Mouse (Mus musculus) lung, postnatal 0 days (tissue): Measurements from ENCODE around the gene Gpatch8. TPM values are rescaled to one million over a fixed set of nuclear protein-coding genes. Genes with fewer than 3 reads are reported as not detected.

Experiments used
- ATAC-seq: fragments of 200-750 bp; cut with Nextera tagmentation; 2 replicates; pipeline ENCODE4 v1.8.0; 2017; ENCODE audit warnings: moderate library complexity
- DNase-seq: peaks from one replicate; pipeline ENCODE4 v3.0.0-alpha.2; 2016; ENCODE audit warnings: low spot score
- H3K27ac ChIP-seq: fragments of 300-500 bp; sonication (generic); 2 replicates; pipeline ENCODE4 v1.5.1; 2014; ENCODE audit warnings: antibody characterized with exemption, mild to moderate bottlenecking, low read length, mixed read lengths
- H3K27me3 ChIP-seq: fragments of 300-500 bp; sonication (generic); replicated peaks from 2 replicates; pipeline ENCODE4 v1.6.1; 2014; ENCODE audit warnings: low read length, mixed read lengths; ENCODE audit not compliant: insufficient read depth
- H3K36me3 ChIP-seq: fragments of 300-500 bp; sonication (generic); 2 replicates; pipeline ENCODE4 v1.6.1; 2014; ENCODE audit warnings: low read length, mixed read lengths; ENCODE audit not compliant: insufficient read depth
- H3K4me1 ChIP-seq: fragments of 300-500 bp; sonication (generic); 2 replicates; pipeline ENCODE4 v1.6.1; 2014; ENCODE audit warnings: antibody characterized with exemption, low read depth, low read length, mixed read lengths; ENCODE audit not compliant: insufficient read depth
- H3K4me2 ChIP-seq: fragments of 300-500 bp; sonication (generic); replicated peaks from 2 replicates; pipeline ENCODE4 v1.6.1; 2014; ENCODE audit warnings: low read depth, mild to moderate bottlenecking, low read length, moderate library complexity, mixed read lengths
- H3K4me3 ChIP-seq: fragments of 300-500 bp; sonication (generic); 2 replicates; pipeline ENCODE4 v1.5.1; 2014; ENCODE audit warnings: low read depth, low read length
- H3K9ac ChIP-seq: fragments of 300-500 bp; sonication (generic); replicated peaks from 2 replicates; pipeline ENCODE4 v1.6.1; 2014; ENCODE audit warnings: low read depth, mild to moderate bottlenecking
- H3K9me3 ChIP-seq: fragments of 300-500 bp; sonication (generic); 2 replicates; pipeline ENCODE4 v1.6.1; 2016; ENCODE audit warnings: low read length, mixed read lengths
- CTCF ChIP-seq: IDR thresholded peaks from 2 replicates; pipeline ENCODE4 v1.5.1; 2016; ENCODE audit warnings: antibody characterized with exemption, mild to moderate bottlenecking
- EP300 ChIP-seq: IDR thresholded peaks from 2 replicates; pipeline ENCODE4 v1.6.1; 2016; ENCODE audit warnings: antibody characterized with exemption, mild to moderate bottlenecking, control low read depth
- WGBS: fragments of 180-500 bp; shearing (Covaris S2); extraction: QIAGEN DNeasy Blood & Tissue Kit; methylation state at CpG from one replicate; pipeline ENCODE4 v1.1.7; 2014; 5-methylcytosine and 5-hydroxymethylcytosine counted together
- polyA plus RNA-seq: library from polyadenylated mRNA; unstranded; fragments of >200 nt; fragmentation: Nextera tagmentation; extraction: Ambion mirVana; gene quantifications from 2 replicates; pipeline ENCODE4 v1.2.1, GENCODE M21; 2015

Gpatch8 gene
- polyA plus RNA-seq, 1 experiment from 2014 or later = 25.3 TPM

DNA sequence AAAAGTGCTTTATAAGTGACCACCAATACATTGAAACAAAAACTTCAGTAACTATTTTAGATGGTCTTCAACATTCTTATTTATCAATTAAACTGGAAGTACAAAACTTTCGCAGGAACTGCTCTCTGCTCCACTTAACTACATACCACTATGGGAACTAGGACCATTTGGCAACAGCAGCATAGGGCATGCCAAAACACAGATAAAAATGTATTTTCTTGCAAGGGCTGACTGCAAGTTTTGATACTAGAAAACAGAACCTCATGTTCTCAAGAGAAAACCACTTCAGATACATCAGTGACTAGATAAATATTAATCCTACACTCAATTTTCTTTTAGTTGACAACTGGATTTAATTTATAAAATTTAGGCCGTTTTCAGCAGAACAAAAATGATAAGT is 22.1 kb downstream of the Gpatch8 start:
- H3K9me3 ChIP-seq = no peaks in the 10 kb centered on the region
- H3K4me3 ChIP-seq = no peak overlapping the region
- H3K4me1 ChIP-seq = no peaks in the 10 kb centered on the region
- DNase-seq (no peak), ATAC-seq (no peak)
- no peak overlapping the region for H3K9ac ChIP-seq
- H3K4me2 ChIP-seq = no peak overlapping the region
- no peaks in the 10 kb centered on the region for H3K27me3 ChIP-seq
- TF ChIP-seq CTCF (no peak), EP300 (no peak)
- H3K36me3 ChIP-seq = no peaks in the 10 kb centered on the region
- H3K27ac ChIP-seq = no peak overlapping the region
- WGBS = 66% methylated on average over 2 of the region's 2 CpGs

DNA sequence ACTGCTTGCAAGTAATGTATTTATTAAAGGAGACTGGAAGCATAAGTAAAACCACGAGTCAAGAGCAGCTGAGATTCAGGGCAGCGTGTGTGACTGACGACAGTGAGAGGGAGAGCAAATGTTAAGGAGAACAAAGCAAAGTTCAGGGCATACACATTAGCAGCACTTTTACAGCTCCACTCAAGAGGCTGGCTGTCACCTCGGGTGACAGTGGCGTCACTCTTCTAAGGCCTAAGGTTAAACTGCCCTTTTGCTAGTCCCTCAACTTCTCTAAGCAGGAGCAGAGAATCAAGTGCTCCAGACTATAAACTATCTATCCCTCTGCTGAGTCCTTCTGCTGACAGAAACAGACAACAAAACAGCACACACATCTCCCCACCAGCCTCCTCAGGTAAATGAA is 24.8 kb downstream of the Gpatch8 start:
- TF ChIP-seq CTCF (no peak), EP300 (no peak)

DNA sequence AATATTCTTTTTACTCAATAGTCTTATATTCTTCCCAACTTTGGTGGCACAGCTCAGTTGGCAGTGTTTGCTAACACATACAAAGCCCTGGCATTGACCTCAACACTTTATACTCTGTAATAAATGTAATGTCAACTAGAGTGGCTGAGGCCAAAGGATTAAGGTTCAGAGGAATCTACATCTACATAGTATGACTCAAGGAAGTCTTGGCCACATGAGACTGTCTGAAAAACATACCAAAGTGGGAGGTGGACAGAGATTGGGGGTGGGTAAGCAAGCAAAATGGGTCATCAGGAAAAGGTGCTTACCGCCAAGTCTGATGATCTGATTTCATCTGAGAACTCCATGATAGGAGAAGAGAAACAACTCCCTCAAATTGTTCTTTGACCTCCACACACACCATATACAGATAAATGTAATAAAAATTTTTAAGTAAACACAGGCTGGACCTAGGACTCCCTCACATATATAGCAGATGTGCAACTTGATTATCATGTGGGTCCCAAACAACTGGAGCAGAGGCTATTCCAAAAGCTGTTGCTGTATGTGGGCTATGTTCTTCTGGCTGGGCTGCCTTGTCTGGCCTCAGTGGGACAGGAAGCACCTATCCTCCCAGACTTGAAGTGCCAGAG is 41.3 kb downstream of the Gpatch8 start:
- ATAC-seq (no peak), DNase-seq (no peak)
- WGBS = 93% methylated on average over 1 of the region's 1 CpGs
- H3K4me2 ChIP-seq = no peak overlapping the region
- H3K27ac ChIP-seq = no peak overlapping the region
- TF ChIP-seq CTCF = no peak
- no peak for TF ChIP-seq EP300
- H3K9ac ChIP-seq = no peak overlapping the region
- H3K36me3 ChIP-seq = no peaks in the 10 kb centered on the region
- H3K4me1 ChIP-seq = no peaks in the 10 kb centered on the region
- H3K27me3 ChIP-seq = no peaks in the 10 kb centered on the region
- no peak overlapping the region for H3K4me3 ChIP-seq
- H3K9me3 ChIP-seq = no peaks in the 10 kb centered on the region

More for the DNA sequence above, 24.8 kb downstream of the Gpatch8 start:
- no peak overlapping the region for H3K4me3 ChIP-seq
- H3K4me1 ChIP-seq = no peaks in the 10 kb centered on the region
- H3K4me2 ChIP-seq = no peak overlapping the region
- DNase-seq (peak; percentile 22), ATAC-seq (no peak)
- H3K27me3 ChIP-seq = no peaks in the 10 kb centered on the region
- H3K9ac ChIP-seq = no peak overlapping the region
- no peaks in the 10 kb centered on the region for H3K9me3 ChIP-seq
- WGBS = 42% methylated on average over 5 of the region's 5 CpGs
- no peak overlapping the region for H3K27ac ChIP-seq
- no peaks in the 10 kb centered on the region for H3K36me3 ChIP-seq

DNA sequence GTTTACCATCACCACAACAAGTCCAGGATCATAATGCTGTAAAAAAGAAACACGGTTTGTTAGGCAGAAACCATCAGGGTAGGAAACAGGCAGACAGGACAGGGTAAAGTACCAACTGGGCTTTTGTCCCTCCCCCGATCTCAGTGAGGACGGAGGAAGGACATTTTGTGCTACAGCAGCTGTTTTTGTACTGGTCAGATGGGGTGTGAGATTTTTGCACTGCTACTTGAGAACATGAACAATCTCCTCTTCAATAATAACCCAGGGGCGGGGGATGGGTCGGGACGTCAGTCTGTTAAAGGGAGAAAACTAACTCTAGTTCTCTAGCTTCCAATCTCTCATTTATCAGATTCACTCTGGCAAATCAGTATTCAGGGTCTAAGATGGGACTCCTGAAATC is 46.0 kb downstream of the Gpatch8 start:
- 71% methylated on average over 6 of the region's 6 CpGs for WGBS
- no peak overlapping the region for H3K4me3 ChIP-seq
- H3K9me3 ChIP-seq = no peaks in the 10 kb centered on the region
- peak; percentile 74 for DNase-seq
- H3K4me2 ChIP-seq = no peak overlapping the region
- TF ChIP-seq CTCF (no peak), EP300 (peak; percentile 80)
- H3K4me1 ChIP-seq = no peaks in the 10 kb centered on the region
- no peaks in the 10 kb centered on the region for H3K27me3 ChIP-seq
- H3K27ac ChIP-seq = no peak overlapping the region
- H3K9ac ChIP-seq = no peak overlapping the region
- ATAC-seq = peak; percentile 57
- H3K36me3 ChIP-seq = peaks cover under 1% of the 10 kb centered on the region; the same call in 1 of the 2 replicates

DNA sequence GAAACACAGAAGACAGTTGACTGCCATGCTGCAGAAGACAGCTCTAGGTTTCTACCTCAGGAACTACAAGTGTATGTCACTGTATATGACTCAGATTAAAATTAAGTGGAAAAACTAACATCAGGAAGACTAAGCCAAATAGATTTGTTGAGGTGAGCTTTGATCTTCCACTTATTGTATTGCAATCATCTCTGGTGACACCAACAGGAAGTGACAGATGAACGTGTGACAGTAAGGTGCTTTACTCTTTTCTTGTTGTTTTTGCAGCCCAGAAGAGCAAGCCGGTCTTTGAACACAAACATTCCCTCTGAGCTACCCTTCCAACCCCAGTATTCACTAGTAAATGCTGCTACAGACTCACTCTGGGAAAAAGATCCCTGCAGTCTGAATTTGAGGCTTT is 59.5 kb downstream of the Gpatch8 start:
- peaks cover 8% of the 10 kb centered on the region; the same call in 1 of the 2 replicates for H3K36me3 ChIP-seq
- H3K9me3 ChIP-seq = no peaks in the 10 kb centered on the region
- DNase-seq (no peak), ATAC-seq (no peak)
- no peak overlapping the region for H3K9ac ChIP-seq
- no peak overlapping the region for H3K4me3 ChIP-seq
- no peaks in the 10 kb centered on the region for H3K4me1 ChIP-seq
- H3K27ac ChIP-seq = no peak overlapping the region
- no peak overlapping the region for H3K4me2 ChIP-seq
- H3K27me3 ChIP-seq = no peaks in the 10 kb centered on the region
- TF ChIP-seq CTCF (no peak), EP300 (no peak)
- WGBS = 55% methylated on average over 2 of the region's 2 CpGs

DNA sequence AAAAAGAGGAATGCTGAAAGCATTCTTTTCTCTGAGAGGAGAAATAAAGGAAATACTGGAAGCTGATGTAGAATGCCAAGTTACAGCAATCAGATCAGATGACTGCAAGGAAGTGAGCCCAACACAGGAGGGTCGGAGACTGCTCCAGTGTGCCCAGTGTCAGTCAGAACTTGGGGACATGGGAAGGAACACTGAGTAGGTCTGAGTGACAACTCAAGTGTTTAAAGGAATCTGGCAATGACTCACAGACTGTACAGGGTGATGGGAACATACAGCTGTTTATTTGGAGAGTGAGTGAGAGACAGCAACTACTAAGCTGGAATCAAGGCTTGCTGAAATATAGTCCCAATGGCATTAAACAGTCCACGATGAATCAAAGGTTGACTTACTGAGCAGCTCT is 60.0 kb downstream of the Gpatch8 start:
- Histone ChIP-seq H3K27me3 (no peaks in the 10 kb centered on the region), H3K4me1 (no peaks in the 10 kb centered on the region), H3K27ac (0 out of 2 replicates have a peak overlapping the region, but pooled peaks have one; percentile 16), H3K9me3 (no peaks in the 10 kb centered on the region), H3K36me3 (peaks cover 8% of the 10 kb centered on the region; the same call in 1 of the 2 replicates), H3K4me3 (no peak overlapping the region), H3K9ac (no peak overlapping the region), H3K4me2 (no peak overlapping the region)
- peak; percentile 83 for ATAC-seq
- no peak for TF ChIP-seq CTCF
- TF ChIP-seq EP300 = no peak
- WGBS = 68% methylated on average over 2 of the region's 2 CpGs
- DNase-seq = peak; percentile 50
